Mouse (Mus musculus): Measurements from ENCODE around the gene Clec11a.

Gene Clec11a

GRCm38 (mm10) chr7:44326614-44327013 is 19.9 kb upstream of the Clec11a start:
- WGBS = 43% methylated on average over 6 of the region's 6 CpGs

DNA sequence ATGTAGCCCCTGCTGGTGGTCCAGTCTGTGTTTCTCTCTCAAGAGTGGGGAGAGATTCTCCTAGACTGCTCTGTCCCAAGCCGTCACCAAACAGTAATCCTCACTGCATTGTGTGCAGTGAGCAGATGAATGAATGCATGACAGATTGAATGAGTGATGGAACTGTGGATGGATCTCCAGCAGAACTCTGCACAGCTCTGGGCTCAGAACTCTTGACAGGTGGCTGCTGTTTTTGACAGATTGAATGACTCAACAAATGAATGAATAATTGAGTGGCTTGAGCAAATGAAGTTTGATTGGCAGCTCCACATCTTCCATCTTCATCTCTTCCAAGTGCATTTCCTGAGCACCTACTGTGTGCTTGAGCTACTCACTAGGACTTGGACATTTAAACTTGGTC is 15.6 kb upstream of the Clec11a start:
- 83% methylated on average over 1 of the region's 1 CpGs for whole genome bisulfite sequencing

GRCm38 (mm10) chr7:44320886-44321285 is 14.2 kb upstream of the Clec11a start:
- 13% methylated on average over 8 of the region's 8 CpGs for WGBS

DNA sequence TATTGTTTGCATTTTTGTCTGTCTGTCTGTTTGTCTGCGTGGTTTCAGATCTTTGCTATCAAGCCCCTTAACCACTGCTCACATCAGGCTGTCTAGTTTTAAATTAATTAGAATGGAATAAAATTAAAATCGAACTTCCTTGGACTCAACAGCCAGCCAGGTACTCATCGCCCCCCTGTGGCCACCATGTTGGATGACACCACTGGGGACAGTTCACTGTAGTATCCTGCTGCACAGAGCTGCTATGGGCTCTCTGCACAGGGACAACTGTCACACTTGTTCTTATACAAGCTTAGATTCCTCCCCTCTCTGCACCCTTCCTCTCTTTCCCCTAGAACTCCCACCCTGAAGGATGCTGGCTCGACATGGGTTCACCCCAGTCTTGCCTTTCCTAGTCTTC is 11.2 kb upstream of the Clec11a start:
- WGBS = 37% methylated on average over 4 of the region's 4 CpGs

DNA sequence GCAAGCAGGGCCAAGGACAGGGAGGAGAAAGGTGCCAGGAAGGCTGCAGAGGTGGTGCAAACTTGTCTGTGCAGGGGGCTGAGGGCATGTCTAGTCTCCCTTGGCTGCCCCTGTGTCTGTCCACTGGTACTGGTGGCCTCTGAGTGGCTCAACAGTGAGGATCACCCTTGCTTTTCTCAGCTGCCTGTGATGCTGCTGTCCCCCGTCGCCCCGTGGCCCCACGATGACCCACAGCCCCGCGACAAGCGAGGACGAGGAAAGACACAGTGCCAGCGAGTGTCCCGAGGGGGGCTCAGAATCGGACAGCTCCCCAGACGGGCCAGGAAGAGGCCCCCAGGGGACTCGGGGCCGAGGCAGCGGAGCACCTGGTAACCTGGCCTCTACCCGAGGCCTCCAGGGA is 5.8 kb upstream of the Clec11a start:
- WGBS = 72% methylated on average over 16 of the region's 16 CpGs

DNA sequence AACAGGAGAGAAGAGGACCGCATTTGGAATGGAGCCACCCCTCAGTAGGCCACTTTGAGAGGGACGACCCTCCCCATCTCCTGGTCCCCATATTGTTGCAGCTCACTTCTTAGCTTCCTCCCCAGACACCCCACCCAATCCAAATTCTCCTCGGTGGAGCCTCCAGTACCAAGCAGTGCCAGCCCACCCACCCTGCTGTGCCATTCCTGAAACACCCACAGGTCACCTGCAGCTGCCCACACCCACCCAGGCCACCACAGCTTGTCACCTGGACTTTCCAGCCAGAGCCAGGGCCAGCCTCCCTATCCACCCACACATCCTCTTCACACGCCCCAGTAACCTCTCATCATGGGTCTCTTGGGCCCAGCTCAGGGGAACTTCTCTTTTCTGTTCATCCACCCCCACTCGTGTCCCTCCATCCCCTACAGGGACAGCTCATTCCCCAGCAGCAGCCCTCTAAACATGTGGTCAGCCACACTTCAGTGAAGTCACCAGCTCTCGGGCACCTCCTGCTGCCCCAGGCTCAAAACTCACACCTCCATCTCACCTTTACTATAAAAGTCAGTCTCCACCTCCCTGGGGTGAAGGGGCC is 5.1 kb upstream of the Clec11a start:
- WGBS = 18% methylated on average over 6 of the region's 6 CpGs

DNA sequence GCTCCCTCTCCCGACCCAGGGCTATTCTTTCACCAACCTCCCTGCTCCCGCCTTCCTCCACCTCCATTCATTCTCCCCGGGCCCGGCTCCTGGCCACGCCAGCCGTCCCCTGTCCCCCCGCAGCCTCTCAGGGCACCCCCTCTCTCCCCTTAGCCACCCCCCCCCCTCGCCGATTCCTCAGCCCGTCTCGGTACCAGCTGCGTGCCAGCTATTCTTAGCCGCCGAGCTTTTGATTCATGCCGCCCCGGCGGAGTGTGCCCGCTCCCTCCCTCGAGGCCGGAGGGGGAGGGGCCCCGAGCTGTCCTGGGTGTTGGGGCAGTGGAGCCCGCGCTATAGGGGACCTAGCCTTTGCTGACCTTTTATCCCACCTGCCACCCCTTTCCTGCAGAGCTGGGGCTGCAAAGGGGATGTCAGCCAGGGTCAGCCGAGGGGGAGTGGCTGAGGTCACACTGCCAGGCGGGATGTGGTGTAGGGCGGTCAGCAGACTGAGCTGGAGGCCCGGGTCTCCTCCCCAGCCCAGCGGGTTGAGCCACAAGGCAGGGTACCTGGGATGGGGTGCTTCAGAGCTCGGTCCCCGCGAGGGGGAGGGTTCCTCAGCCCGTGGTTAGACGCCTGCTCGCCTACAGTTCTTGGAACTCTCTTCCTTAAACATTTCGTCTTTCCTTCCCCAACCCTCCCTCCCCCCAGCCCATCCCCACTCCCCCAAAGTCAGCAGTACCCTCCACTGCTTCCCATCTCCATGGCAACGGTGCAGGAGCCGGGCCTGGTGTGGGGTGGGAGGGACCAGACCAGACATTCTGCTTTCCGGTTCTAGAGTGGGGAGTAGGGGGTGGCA is 4.4 kb upstream of the Clec11a start:
- WGBS = 2% methylated on average over 38 of the region's 38 CpGs

DNA sequence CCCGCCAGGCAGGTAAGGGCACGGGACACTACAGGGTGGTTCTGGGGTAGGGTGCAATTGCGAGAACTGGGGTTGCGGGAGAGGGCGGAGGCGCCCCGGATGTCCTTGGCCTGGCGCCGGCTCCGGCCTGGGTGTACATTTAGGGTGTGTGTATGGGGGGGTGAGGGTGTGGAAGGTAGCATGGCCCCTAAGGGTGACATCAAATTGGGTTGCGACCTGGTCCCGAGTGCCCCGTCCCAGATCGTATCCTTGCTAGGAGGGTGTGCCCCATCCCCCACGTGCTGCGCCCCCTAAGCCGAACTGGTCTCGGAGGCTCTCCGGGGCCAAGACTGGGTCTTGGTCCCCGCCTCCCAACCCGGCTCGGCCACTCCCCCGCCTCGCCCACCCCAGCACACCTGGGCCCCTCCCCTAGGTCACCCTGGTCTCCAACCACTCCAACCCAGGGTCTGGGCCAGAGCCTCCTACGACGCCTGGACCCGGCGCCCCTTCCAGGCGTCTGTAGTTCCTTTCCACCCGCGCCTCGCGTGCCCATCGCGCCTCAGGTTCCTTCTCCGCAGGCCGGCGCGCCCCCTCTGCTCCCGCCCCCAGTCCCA is 3.7 kb upstream of the Clec11a start:
- WGBS = 2% methylated on average over 39 of the region's 40 CpGs

GRCm38 (mm10) chr7:44309475-44310284 is 3.0 kb upstream of the Clec11a start, which contains the start of gene Shank1:
Shank1 (plus strand) TSS chr7:44310253.
- 10% methylated on average over 20 of the region's 22 CpGs for WGBS

DNA sequence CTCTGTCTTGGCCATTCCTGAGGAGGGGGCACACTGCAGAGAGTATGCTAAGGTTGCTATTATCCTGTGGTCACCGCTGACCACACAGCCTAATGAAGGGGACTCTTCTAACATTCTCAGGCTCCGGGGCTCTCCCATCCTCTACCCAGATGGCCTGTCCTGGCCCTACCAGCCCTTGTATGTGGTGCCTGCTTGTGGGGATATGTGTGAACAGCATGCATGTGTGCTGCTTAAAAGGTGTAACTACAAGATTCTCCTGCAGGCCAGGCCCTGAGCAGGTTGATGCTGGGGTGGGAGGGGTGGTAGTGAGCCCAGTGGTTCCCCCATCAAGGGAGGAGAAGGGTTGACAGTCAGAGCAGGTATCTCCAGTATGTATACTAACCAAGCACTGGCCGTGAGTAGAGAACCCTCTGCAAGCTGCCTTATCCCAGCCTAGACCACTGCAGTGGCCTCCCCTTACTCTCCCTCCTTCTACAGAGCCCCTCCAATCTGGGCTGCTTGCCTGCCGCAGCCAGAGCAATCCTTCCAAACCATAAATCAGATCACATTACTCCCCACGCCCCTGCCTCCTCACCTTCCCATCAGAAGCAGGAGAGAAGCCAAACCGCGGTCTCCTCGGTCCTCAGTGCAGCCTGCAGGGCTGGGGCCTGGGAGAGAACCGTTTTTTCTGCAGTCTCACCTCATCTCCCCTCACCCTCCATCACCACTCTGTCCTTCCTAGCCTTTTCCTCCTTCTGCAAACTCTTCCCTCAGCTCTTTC is 739 bp upstream of the Clec11a start:
- WGBS = 54% methylated on average over 9 of the region's 9 CpGs

DNA sequence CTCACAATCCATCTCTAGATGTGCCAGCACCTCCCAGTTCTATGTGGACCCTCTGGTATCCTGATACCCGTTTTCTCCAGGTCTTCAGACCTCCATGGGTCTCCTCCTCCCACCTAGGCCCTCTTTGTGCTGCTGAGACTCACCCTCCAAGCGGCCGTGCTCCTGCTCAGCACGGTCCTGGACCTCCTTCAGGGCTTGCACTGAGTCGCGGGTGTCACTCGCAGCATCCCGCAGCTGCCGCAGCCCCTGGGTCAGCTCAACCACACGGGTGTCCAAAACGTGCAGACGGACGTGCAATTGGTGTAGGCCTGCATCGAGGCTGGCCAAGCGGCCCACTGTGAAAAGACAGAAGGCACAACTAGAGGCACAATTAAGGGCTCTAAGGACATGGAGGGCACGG is 1.0 kb downstream of the Clec11a start:
- 17% methylated on average over 16 of the region's 16 CpGs for WGBS

DNA sequence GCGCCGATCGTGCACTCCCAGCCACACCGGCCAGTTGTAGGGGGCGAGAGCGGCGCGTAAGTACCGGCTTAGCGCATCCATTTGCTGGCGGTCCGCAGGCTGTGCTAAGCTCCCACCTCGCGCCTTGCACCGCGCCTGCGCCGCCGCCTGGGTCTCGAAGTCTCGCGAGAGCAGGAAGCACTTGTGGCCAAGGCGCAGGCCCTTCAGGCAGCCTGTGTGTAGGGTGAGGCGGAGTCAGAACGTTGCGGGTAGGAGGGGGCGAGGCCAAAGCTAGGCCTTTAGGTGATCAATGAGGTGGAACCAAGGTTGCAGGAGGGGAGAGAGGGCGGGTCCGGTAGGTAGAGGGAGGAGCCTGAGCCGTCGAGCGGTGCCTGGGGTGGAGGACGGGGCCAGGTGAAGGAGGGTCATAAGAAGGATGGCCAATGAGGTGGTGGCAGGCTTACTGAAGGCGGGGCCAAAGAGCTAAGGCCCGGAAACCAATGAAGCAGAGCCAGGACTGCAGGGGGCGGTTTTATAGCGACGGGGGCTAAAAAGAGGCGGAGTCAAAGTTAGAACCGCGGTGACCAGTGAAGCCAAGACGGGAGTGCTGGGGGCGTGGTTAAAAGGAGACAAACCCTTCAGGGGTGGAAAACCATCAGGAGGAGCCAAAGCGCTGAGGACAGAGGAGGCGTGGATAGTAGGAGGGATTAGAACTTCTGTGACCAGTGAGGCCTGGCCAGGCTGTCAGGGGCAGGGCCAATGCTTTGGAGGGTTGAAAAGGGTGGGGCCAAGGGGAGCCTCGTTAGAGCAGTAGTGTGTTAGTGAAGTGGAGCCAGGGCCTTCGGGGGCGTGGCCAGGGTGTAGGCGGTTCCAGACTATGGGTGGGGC is 1.7 kb downstream of the Clec11a start:
- under 1% methylated on average over 49 of the region's 49 CpGs for WGBS

DNA sequence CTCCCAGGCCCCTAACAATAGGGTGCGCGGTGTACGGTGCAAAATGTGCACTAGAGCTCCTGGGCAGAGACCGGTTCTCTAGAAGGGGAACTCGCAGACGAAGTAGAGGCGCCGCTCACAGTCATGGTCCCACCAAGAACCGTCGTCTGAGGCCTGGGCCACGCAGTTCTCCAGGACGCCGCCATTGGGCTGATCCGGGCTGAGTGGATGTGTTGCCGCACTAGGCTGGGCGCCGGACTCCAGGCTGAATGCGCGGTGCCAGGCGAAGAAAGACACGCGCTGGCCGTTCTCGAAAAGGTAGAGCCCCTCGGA is 2.3 kb downstream of the Clec11a start:
- WGBS = under 1% methylated on average over 25 of the region's 25 CpGs

DNA sequence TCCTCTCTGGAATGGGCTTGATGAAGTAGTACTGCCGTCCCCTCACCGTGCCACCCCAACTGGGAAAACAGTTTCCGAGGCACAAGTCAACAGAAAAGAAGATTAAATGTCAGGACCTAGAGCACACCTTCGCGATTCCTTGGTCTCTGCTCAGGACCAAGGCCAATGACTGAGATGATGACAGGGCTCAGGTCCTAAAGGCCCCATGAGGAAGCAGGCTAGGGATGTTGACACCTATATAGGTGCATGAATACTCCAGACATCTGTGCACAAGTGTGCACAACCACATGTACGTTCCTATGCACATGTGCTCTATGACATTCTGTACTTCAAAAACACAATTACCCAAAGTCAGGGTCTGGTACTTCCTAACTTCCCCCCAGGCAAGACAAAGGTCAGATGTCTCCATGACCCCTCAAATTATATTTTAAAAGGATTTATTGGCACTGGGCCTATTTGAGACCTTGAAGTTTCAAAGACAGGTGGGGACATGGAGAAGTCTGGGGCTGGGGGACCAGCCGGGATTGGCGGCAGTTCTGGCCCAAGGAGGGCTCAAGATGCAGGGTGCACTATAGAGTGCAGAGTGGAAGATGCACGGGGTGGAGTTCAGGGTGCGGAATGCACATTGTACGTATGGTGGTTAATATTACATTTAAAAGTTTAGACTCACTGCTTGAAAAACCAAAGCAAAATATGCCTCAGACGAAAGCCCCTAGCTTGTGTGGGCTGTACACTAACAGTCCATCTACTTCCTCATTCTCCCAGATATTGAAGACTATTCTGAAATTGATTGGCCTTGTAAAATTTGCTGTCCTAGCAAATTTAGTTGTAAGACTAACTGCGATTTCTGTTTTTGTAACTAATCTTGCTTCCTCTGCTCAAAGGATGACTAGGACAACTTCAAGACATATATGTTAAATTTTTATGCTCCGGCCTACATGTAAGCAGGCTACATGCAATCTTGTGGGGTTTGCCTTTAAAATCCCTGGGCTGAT is 3.1 kb downstream of the Clec11a start:
- WGBS = 86% methylated on average over 14 of the region's 14 CpGs

DNA sequence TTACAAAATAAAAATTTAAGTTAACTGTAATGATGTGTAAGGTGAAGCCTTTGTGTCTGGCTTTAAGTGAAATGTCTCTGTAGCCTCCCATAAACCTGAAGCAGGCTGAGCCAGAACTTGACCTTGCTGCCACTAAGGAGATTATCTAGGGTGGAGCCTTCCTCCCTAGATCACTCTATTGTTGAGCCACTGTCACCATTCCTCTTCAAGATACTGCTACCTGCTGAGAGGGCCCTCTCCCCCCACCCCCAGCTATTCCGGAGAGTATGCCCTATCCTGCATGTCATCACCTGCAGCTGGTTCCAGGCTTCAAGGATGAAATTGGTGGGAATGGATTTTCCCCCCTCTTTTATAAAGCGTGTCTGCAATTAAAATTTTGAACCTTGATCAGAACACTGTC is 9.2 kb downstream of the Clec11a start:
- 89% methylated on average over 2 of the region's 2 CpGs for WGBS

GRCm38 (mm10) chr7:44291418-44291817 is 15.3 kb downstream of the Clec11a start:
- WGBS = 63% methylated on average over 4 of the region's 4 CpGs

- WGBS = 79% methylated on average over 4 of the region's 4 CpGs
These were observed 15.7 kb downstream of the Clec11a start for GRCm38 (mm10) chr7:44290986-44291385.

DNA sequence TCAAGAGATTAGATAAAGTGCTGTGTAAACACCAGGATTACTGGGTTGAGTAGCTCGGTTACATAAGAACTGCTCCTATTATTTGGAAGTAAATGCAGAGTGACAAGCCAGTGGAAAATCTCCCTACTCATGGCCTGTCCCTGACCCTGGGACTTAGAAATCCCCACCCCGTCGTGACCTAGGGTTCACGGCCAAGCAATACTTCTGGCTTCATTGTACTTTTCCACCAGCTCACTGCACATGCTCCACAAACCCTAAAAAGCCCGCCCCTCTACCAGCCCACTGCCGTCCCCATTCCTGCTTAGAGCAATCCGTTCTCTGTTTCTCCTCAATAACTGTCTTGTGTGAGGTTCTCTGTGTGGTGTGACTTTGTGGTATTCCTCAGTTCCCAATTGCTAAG is 18.9 kb downstream of the Clec11a start:
- WGBS = 81% methylated on average over 7 of the region's 7 CpGs

- WGBS = 58% methylated on average over 7 of the region's 7 CpGs
These were observed 25.1 kb downstream of the Clec11a start for GRCm38 (mm10) chr7:44281586-44281985.

Measured in cerebral cortex, adult 2 months (tissue).